Mouse (Mus musculus) lung, adult 18-20 months (tissue): Measurements from ENCODE around the gene Ampd2.

Experiments used
- DNase-seq, 2 experiments: peaks; one replicate each; pipeline ENCODE4 v3.0.0; 2022; ENCODE audit warnings: mixed read lengths in 2 of 2

Ampd2 gene

DNA sequence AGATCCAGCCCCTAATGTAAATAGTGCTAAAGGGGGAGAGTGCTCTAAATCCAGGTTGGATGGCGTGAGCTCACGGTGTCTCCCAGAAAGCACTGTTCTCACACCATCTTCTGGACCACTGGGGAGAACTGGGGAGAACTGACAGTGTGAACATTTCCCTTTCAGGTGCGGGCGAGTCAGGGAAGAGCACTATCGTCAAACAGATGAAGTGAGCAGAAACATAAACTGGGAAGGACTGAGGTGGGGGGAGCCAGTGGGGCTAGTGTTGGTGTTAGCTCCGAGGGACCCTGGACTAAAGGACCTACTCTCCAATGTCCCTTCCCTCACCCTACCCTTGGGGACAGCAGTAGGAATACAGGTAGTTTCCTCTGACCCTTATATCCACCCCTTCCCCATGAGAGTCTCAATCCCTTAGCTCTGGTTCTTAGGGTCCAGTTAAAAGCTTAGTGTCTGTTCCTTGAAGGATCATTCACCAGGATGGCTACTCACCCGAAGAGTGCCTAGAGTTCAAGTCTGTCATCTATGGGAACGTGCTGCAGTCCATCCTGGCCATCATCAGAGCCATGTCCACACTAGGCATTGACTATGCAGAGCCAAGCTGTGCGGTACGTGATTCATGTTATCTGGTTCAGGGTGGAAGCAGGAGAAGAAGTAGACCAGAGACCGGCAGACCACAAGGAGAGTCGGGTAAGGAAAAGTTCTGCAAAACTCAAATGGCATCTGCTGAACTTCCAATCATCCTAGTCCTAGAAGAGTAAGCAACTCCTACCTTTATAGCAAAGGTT is 8.7 kb upstream of the Ampd2 start:
- DNase-seq: no peak

DNA sequence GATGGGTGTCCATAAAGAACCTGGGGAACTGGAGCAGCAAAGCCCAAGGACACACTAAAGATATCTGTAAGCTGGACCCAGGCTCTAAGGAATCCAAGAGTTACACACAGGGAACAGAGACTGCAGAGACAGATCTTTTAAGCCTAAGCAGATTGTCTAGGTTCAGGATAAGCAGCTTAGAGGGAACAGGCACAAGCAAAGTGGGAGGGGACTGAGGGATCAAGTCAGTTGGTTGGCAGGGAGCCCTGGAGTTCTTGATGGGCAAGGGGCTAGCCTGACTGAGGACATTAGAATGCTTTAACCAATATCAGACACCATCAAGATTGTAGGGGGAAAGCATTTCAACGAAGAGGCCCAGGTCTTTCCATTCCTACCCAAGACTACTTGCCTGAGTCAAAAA is 7.7 kb upstream of the Ampd2 start:
- DNase-seq: no peak

DNA sequence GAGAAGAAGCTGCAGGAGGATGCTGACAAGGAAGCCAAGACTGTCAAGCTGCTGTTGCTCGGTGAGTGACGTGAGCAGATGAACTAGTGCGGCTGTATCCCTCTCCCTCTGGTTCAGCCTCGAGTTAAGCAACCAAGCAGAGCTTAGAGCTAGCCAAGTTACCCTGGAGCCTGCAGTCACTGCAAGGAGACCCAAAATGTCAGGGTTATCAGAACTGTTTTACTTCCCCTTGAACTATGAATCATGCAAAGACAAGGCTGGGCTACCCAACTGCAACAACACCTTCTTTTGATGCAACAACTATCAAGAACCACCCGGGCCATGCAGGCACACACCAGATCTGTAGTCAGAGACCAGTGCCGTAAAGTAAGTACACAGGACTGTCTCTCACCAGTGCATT is 6.9 kb upstream of the Ampd2 start:
- no peak for DNase-seq

DNA sequence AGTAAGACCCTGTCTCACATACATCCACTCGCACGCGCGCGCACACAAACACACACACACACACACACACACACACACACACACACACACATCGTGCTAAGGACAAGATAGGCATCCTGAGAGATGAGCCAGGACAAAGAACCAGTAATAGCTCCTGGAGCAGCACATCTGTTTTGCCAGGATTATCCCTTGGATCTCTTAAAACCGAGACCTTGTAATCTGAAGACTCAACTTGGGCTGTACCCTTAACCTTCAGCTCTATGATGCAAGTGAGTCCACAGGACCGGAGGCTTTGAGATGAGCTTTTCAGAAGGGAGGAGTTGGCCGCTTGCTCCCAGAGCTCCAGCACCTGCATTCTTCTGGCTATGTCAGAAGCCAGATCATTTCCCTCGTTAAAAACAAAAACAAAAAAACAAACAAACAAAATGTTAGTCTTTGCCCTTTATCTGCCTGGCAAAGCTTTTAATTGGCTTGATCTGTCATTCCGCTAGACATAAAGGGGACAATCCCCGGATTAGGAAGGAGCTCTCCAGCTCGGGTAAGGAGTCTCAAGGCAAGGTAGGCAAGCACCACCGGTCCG is 6.2 kb upstream of the Ampd2 start, which contains the start of gene Gnat2:
TSS of gene Gnat2 (plus strand) at position 254 of the 580 bp plus-strand sequence.
- DNase-seq: no peak

DNA sequence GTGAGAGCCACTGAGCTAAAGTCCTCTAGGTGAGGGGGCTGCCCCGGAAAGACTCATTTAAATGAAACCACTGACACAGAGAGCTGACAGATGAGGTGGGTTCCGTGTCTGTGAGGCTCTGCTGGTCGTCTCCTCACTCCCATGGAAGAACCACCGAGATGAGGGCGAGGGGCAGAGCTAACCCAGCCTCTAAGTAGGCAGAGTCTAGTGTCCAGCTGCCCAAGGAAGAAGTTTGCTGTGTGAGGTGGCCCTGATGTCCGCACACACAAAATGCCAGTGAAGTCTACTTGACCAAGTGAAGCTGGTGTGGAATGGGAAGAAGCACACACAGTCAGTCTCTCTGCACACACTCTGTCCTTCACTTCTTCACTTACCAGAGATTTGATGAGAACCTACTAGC is 5.6 kb upstream of the Ampd2 start:
- DNase-seq: no peak

DNA sequence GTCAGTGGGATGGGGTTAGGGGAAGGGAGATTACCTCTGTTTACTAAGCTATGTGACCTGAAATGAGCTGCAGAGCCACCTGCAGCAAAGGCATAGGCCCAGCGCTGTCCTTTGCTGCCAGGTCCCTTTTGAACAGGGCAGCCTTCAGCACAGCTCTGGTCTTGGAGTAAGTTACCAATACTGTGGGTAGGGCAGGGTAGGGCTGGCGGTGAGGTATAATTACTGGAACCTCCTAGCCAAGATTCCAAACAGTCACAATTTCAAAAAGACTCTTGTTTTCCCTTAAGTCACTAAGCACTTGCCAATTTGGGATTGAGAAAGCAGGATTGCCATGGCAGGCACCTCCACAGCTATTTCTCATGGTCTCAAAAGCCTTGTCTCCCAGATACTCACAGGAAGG is 4.1 kb upstream of the Ampd2 start:
- no peak for DNase-seq

DNA sequence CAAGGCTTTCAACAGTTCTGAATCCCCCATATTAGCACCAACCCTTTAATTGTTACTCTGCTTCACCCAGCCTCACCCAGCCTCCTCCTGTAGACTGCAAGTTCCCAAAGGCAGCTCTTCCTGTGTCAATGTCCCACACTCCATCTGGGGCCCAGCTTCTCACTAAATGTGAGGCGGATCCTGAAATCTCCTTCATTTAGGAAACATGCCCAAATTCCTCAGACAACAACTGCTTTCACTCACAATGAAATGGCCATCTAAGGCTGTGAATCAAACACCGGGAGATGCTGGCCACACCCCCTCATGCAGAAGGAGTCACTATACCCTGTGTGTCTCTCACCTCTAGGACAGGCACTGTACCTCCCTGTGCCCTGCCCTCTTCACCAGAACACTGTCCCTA is 3.5 kb upstream of the Ampd2 start:
- no peak for DNase-seq

DNA sequence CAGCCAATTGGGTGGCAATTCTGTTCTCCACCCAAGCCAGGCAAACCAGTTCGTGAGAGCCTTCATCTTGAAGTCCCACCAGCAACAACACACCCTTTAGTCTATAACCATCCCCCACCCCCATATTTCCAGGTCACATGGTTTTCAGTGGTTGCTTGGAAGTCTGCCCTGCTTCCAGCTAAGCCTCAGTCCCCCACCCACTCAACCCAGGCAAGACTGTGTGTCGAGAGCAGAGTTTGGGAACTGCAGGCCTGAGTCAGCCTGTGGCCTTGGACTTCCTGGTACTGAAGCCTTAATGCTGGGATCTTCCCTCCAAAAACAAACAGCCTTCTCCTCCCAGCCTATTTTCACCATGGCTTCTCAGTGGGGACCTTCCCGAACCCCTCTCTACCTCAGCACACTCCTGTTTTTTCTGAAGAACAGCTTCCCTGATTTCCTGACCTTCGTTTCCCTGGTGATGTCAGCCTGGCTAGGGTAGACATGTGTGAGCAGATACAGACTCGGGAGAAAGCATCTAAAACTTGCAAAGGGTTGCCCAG is 2.5 kb upstream of the Ampd2 start:
- DNase-seq: no peak

DNA sequence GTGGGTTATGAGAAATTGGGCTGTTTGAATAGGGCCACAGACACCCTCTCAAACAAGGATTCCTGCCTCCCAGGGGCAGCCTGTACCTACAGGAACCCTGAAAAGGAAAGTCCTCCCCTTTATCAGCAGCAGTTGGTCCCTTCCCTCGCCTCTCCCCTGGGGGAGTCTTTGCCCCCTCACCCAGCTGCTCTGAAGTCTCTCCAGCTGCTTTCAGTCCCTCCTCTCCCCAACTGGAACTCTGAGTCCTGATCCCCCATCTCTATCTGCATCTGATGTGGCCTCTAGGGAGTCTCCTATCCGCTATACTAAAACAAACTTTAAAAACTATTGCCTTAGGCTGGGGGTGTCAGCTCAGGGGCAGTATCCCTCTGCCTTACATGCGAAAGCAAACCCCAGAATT is 878 bp upstream of the Ampd2 start:
- no peak for DNase-seq

DNA sequence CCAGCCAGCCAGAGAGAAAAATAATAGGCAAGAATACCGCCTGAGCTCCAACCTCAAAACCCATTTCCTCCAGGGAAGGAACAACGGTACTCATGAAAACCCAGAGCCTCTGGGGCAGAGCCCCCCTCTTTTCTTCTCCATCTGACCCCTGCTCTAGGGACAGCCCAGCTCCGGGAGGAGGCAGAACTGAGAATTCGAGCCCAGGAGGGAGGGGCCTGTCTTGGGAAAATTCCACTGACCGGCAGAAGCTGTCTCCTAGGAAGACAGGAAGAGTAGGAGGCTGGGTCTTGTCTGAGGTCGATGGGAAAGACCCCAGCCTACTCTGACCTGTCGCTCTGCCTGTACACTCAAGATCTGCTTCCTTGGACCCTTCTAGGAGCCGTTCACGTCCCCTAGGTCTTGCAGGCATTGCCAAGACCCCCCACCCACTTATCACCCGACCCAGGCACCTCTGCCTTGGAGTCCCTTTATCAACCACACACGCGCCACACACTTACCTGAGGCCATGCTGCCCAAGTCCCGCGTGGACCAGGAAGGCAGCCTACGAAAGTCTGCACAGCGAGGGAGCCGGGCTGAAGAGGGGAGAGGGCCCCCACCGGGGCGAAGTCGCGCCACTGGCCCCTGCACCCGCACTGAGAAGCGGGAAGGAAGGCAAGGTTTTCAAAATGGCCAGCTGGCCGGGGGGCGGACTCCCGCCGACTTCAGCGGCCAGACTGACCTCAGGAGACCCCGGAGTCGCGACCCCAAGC is 556 bp downstream of the Ampd2 start:
- DNase-seq: peak; percentile 87 to 90

DNA sequence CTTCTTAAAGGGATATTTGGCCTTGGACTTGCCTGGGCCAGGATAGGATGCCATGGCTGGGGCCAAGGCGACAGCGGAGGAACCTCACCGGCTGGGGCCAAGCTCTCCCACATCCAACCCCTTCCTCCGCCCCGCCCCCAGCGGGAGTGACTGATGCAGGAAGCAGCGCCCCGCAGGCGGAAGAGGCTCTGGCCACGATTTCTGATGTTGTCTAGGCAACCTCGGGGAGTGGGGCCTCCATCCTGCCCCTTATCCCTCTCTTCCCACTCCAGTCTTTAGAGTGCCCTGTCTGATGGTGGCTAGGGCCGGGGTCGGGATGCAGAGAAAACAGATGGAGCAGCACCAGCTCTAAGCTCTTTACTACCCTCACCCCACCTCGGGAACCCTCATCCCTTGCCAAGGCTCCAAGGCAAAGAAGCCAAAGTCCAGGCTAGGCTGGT is 1.1 kb downstream of the Ampd2 start:
- peak; percentile 93 to 96 for DNase-seq

DNA sequence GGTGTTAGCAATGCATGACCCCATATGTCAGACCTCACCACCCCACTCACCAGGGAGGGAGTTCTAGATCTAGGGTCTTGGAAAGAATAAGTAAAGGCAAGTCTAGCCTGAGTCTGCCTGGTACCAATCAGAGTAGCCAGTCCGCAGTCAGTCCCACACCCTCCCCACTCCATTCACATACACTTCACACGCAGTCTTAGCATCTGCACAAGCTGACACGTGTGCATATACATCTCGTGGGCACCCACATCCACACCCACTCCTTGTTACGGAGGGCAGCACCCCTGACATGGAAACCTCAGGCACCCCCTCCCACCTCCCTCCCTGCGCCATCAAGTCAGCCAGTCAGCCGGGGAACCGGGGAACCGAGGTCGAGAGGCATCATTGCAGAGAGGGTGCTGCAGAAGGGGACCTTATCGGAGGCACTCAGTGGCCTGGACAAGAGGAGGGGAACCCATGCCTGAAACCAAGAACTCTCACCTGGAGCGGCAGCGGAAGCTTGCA is 1.6 kb downstream of the Ampd2 start:
- no peak for DNase-seq

DNA sequence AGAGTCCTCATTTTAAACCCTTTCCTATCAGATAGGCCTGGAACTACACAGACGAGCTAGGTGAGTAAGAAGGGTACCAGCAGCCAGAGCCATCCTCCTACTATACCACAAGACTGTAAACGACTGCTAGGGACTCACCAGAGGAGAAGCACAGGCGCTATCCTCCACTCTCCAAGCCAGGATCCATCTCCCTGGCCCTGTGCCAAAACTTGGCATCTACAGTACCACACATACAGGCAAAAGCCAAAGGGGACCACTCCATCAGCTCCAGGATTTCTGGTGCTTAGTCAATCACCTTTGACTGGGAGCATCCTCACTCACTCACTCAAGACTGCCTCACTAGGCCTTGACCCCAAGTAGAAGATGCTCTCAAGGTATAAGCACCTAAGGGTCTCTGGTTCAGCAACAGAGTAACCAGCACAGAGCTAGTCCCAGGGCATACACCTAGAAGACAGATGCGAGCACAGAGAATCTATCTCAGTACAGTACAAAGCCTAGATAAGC is 2.5 kb downstream of the Ampd2 start:
- no peak for DNase-seq

DNA sequence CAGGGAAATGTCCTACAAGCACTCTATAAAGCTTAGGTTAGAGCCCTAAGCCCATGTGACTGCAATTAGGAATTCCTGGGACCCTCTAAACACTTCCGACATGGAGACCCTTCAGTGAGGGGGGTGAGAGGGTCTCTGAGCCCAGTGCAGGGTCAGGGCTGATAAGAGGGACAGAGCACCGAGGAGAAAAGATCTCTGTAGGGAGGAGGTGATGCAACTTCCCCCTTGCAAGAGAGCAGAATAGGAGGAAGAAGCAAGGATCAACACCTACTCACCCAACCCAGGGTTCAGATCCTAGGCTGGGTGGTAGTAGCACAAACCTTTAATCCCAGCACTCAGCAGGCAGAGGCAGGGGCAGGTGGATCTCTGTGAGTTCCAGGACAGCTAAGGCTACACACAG is 3.3 kb downstream of the Ampd2 start:
- no peak for DNase-seq

DNA sequence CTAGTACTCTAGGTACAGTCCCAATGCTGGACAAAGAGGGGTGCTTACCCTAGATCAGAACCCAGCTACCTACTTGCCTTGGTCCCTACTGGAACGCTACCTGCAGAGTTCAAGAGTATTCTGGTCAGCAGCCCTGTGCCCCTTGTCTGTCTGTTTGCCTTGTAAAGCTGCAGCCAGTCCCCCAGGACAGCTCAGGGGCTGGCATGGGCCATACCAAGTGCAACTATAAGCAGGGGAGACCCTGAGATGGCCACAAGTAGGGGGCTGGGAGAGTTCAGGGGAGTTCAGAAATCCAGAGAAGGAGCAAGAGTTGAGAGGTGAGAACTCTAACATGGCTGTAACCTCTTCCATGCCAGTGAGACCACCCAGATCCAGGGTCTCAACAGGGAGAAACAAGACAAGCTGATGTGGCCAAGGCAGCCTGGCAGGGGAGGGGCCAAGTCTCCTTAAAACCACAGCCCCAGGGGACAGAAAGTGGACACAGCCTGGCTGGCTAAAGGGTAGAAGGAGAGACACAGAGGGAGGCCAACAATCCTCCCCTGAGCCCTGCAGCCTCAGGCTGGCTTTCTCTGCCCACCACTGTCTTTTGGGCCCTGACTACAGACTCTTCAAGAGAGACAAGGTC is 4.1 kb downstream of the Ampd2 start:
- no peak for DNase-seq

DNA sequence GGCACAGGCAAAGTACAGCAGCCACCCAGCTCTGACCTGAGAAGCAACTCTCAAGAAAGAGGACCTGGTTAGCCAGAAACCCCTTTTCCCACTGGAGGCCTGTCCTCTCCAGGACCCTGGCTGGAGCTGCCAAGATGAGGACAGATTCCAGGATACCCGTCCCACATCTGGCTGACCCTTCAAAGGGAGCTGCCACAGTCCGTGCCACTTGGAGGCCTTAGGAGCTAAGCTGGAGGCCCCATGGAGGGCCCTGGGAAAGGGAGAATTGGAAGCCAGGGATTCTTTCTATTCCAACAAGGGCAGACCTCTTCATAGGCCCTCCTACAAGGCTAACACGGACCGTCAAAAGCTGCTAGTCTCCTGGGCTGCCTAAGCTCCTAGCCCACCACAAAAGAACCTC is 4.8 kb downstream of the Ampd2 start:
- DNase-seq: no peak

DNA sequence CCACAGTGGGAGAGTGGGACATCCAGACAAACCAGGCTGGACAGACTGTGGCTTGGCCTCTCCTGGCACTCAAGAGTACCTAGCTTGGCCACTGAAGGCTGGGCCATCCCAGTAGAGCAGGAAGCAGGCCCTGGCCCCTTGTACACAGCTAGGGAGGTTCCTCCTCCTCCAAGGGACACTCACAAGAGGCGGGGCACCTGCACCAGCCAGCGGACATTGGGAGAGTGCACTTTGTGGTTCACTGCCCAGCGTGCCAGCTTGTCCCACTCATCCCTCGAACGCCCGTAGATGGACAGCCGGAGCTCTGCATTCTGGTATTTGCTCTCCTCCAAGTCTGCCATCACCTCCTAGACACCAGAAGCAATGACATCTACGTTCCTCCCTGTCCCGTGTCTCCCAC is 9.6 kb downstream of the Ampd2 start:
- no peak for DNase-seq

DNA sequence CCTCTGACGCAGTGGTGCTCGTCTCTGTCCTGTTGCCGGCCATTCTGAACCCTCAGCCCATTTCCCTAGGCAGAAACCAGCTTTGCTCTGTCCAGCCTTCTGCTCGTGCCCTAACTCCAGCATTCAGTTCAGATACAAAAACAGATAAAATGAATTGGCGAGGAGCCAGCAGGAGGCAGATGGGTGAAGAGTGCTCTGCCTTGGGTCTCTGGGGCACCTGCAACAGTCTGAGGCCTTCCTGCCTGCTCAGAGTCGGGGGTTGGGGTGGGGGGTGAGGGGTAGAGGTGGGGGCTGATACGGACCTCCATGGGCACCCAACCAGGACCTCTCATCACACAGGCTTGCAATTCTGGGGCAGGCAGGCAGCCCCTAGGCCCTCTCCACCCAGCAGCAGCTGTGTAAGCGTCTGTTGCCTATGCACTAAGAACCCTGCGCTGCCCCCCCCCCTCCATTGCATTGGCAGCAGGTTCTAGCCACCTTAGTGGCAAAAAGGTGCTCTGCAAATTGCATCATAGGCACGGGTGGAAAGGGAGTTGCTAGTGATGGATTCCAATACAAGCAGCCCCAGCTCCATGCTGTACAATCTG is 13.4 kb downstream of the Ampd2 start:
- no peak for DNase-seq

DNA sequence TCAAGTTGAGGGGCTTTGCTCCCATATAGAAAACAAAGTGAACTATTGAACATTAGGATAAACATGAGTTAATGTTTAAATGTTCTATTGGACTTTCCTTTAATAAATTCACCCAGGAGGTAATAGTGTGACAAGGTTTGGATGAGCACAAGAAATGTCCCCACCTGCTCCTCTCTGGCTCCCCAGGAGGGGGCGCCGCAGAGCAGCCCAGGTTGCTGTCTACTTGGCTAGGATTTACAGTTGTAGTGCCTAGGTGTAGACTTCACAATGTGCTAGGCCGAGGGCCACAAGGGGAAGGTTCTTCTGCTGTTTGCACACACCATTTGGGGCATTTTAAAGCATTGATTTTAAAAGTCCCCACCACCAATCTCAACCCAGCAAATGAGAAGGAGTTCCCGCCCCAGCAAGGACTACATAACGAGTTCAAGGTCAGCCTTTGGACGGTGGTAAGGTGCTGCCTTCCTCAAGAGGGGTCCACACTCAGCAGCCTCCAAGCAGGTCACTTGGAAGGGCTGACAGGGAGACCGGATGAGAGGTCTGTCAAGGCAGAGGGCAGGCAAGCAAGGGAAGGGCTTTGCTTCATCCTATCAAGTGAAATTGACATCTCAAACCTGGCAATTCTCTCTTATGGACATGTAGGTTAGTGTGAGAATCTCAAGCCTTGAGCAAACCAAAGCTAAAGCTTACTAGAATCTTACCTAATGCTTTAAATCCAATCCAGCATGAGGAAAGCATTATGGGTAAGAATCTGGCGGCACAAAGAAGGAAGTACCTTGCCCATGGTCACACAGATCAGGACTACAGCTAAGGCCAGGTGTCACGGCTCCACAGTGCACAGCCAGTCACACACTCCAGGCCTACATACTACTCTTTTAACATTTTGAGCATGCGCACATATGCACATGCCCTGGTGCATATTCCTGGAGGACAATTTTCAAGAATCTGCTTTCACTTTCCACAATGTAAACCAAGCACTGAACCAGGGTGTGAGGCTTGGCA is 15.9 kb downstream of the Ampd2 start:
- peak; percentile 55 to 73 for DNase-seq

DNA sequence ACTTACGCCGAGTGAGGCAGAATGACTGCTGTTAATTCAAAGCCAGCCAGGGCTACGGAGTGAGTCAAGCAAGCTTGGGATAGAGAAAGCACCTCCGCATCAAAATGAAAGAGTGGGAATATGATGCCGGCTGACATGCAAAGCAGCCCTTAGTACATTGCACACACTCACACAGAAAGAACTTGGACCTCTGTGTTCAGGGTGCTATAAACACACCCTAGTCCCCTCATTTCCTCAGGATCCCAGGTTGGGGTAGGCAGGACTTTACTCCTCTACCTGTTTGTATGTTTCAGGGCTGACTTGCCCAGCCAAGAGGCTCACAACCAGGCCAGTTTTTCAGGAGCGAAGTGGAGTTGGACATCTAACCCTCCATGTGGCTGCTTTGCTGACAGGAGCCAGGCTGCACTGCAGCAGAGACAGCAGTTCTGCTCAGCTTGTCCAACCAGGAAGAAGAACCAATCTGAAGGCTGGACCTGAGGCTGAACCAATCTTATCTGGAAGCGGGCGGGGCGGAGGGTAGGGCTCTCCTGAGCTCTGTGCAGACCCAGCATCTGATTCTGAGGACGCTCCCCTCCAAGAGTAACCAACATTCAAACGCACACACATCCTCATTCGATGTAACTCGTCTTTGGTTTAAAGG is 17.1 kb downstream of the Ampd2 start:
- DNase-seq: no peak

DNA sequence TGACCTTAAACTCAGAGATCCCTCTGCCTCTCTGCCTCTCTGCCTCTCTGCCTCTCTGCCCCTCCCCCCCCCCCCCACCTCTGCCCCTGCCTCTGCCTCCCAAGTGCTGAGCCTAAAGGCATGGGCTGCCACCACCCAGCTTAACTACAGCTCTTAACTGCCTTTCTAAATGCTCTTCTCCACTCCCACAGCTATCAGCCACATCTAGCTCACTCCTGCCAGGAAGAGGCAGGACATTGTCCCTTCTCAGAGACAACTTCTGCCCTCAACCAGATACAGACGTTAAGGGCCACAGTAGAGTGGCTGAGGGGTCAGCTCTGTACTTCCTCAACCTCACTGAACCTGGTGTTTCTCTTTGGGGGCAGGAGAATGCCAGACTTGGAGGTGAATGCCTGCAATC is 17.6 kb downstream of the Ampd2 start:
- DNase-seq: no peak
